Mouse (Mus musculus) left cerebral cortex, adult 6 months (tissue): ENCODE results near the gene Aldh2. TPM values are rescaled to one million over a fixed set of nuclear protein-coding genes. Genes with fewer than 3 reads are reported as not detected.

ENCODE experiments used
- long read RNA-seq, 2 experiments: library from polyadenylated mRNA; unstranded; transcript quantifications; one replicate each; pipeline ENCODE4 v2.0.0; 2019 to 2020
- polyA plus RNA-seq: library from polyadenylated mRNA; unstranded; fragments of <200 nt; fragmentation: Nextera tagmentation; gene quantifications from 2 replicates; pipeline ENCODE4 v1.2.3, GENCODE M21; 2021

Gene Aldh2
- 80.3 and 88.1 TPM in 2 replicates for polyA plus RNA-seq
- long read RNA-seq, experiment 1, transcript Aldh2-202 (11 exons, 1,799 nt) = minor isoform, 11 of 499 reads
- long read RNA-seq, experiment 1, transcript Aldh2-201 (13 exons, 3,867 nt) = major isoform, 465 of 499 reads
- long read RNA-seq, experiment 1, partial matches to known transcripts = 15 of 499 reads
- long read RNA-seq, experiment 1, other reads (novel, unspliced or antisense) = 8 of 499 reads
- long read RNA-seq, experiment 2, transcript Aldh2-201 (13 exons, 3,867 nt) = major isoform, 96 of 123 reads
- long read RNA-seq, experiment 2, partial matches to known transcripts = 19 of 123 reads
- long read RNA-seq, experiment 2, other reads (novel, unspliced or antisense) = 5 of 123 reads

DNA sequence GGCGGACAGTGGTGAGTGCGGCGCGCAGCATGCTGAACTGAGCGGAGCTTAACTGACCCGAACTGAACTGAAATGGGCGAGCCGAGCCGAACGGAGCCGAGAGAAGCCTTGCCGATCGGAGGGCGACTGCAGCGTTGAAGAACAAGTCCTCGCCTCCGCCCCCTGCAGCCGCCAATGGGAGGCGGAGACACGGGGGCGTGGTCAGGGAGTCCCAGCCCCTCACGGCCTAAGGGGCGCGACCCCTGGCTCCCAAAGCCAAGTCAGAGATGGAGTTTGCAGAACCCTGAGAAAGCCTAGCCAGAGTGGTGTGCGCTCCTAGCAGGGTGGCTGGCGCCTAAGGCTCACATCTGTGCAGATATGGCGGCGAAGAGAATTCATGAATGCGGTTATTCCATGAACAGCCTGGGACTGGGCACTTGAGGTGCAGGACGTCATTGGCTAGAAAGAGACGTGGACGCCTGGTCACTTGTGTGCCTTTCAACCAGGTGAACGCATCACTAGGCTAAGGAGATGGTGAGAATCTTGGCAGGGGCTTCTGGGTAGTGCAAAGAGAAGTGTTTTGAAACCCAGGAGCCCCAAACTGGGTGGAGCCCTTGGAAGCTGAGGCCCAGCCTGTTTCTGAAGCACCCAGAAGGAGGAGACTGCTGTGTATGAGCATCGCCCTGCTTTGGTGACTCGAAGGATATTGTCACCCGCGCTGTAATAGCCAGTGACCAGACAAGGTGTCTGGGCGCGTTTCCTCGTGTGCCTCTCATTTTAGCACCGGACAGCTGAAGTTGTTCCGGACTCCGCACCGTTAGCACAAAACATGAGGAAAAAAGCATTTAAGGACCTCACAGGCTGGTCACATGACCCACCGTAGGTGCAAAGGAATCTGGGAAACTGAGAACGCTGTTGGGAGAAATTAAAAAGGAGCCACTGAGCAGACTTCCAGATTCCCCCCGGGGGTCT, at the start of gene Aldh2:
Gene Aldh2, minus strand, starts transcription at position 374 of the 951 bp plus-strand sequence.

DNA sequence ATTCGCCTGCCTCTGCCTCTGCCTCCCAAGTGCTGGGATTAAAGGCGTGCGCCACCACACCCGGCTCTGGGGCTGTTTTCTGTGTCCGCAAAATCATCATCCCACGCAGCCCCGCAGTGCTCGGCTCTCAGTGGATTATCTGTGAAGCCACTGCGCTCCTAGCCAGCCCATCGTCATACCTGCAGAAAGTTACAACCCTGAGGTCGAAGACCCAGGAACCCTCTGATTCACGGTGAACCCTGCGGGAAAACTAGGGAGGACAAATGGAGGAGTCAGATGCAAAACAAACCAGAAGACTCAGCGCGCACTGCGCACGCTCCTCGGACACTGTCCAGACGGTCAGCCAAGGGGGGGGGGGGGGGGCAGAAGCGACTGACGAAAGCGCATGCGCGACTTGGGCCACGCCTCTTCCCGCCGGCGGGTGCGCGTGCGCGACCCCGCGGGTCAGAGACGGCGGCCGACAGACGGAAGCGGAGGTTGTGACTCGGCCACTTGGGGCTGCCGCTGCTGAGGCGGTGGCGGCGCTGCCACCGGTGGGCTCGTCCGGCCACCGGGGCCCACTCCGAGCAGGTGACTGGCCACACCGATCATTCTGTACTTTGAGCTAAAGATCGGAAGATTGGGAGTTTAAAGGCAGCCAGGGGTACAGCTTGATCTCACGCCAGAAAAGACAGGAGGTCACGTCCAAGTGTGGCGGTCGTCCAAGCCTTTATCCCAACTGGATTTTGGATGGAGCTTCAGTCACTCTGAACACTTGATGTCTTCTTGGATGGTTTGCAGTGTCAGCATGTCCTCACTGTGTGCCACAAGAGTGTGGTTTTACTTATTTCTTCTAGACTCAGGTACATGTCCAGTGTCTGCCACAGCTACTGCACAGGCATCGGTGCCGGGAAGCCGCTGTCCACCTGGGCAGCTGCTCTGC, 25.2 kb upstream of the Aldh2 start, which contains the start of gene Acad12:
Gene Acad12, minus strand, starts transcription at position 347 of the 922 bp plus-strand sequence.

GRCm38 (mm10) chr5:121545793-121546529, 47.7 kb downstream of the Aldh2 start, which contains the start of gene Mapkapk5:
Gene Mapkapk5, minus strand, starts transcription at chr5:121545905.

GRCm38 (mm10) chr5:121544910-121545792, 48.5 kb downstream of the Aldh2 start, which contains the start of the genes Adam1a and Gm42878:
Gene Adam1a, minus strand, starts transcription at chr5:121545482.
Gene Gm42878, minus strand, starts transcription at chr5:121545482.

Other genes with a start within 250 kb of the Aldh2 start
- 41.4 and 43.2 TPM in 2 replicates for gene Trafd1, start 208.2 kb downstream of the Aldh2 start, polyA plus RNA-seq
- 27.8 and 36.8 TPM in 2 replicates for gene Naa25, start 195.9 kb downstream of the Aldh2 start, polyA plus RNA-seq
- gene Tmem116, start 141.9 kb downstream of the Aldh2 start, polyA plus RNA-seq = 6.9 and 9.6 TPM in 2 replicates
- 150 and 166 TPM in 2 replicates for gene Erp29, start 141.3 kb downstream of the Aldh2 start, polyA plus RNA-seq
- gene Adam1b, start 90.4 kb downstream of the Aldh2 start, polyA plus RNA-seq = not detected in 2 replicates
- 0.21 and 0.55 TPM in 2 replicates for gene Adam1a, start 48.3 kb downstream of the Aldh2 start, polyA plus RNA-seq
- not detected in 2 replicates for gene Gm42878, start 48.3 kb downstream of the Aldh2 start, polyA plus RNA-seq
- 13.5 and 15.4 TPM in 2 replicates for gene Mapkapk5, start 47.9 kb downstream of the Aldh2 start, polyA plus RNA-seq
- 1.8 and 2.5 TPM in 2 replicates for gene Acad12, start 25.1 kb upstream of the Aldh2 start, polyA plus RNA-seq
- gene Acad10, start 66.7 kb upstream of the Aldh2 start, polyA plus RNA-seq = 1.2 TPM in 2 replicates
- 16.7 and 35.1 TPM in 2 replicates for gene Brap, start 66.7 kb upstream of the Aldh2 start, polyA plus RNA-seq
- gene Atxn2, start 117.5 kb upstream of the Aldh2 start, polyA plus RNA-seq = 31.7 and 79.9 TPM in 2 replicates
- 5.6 and 10.0 TPM in 2 replicates for gene Sh2b3, start 243.8 kb upstream of the Aldh2 start, polyA plus RNA-seq